Mouse (Mus musculus): Measurements from ENCODE around the gene Tnik. TPM values are rescaled to one million over a fixed set of nuclear protein-coding genes. Genes with fewer than 3 reads are reported as not detected.

Tnik gene
- polyA plus RNA-seq, 1 experiment from 2014 or later, result 9.8 TPM

- WGBS, result 52% methylated on average over 7 of the region's 7 CpGs
- Histone ChIP-seq H3K4me1 (ENCODE audit: control insufficient read depth, insufficient read depth, low read length) (no peaks in the 10 kb centered on the region), H3K4me3 (ENCODE audit: low read length) (no peak overlapping the region), H3K27ac (ENCODE audit: low read length) (no peak overlapping the region), H3K9ac (ENCODE audit: low read length) (no peak overlapping the region), H3K36me3 (ENCODE audit: control insufficient read depth, insufficient read depth) (no peaks in the 10 kb centered on the region), H3K9me3 (replicated peaks; ENCODE audit: control insufficient read depth, low read length) (peaks cover 5% of the 10 kb centered on the region; the same call in 1 of the 2 replicates), H3K27me3 (ENCODE audit: control insufficient read depth, insufficient read depth, low read length) (no peaks in the 10 kb centered on the region), H3K4me2 (ENCODE audit: low read depth, low read length) (no peak overlapping the region)
- no peak for ATAC-seq (replicated peaks; ENCODE audit: extremely low read depth, insufficient read depth, low FRiP score)
Measured at GRCm38 (mm10) chr3:28680851-28681250, 417.8 kb downstream of the Tnik start.

- no peak overlapping the region for H3K4me3 ChIP-seq (ENCODE audit: low read length)
- no peaks in the 10 kb centered on the region for H3K36me3 ChIP-seq (ENCODE audit: control insufficient read depth, insufficient read depth)
- H3K27me3 ChIP-seq (ENCODE audit: control insufficient read depth, insufficient read depth, low read length), result no peaks in the 10 kb centered on the region
- ATAC-seq (replicated peaks; ENCODE audit: extremely low read depth, insufficient read depth, low FRiP score), result no peak
- H3K27ac ChIP-seq (ENCODE audit: low read length), result no peak overlapping the region
- H3K9ac ChIP-seq (ENCODE audit: low read length), result no peak overlapping the region
- H3K4me2 ChIP-seq (ENCODE audit: low read depth, low read length), result no peak overlapping the region
- WGBS, result 42% methylated on average over 6 of the region's 6 CpGs
- no peaks in the 10 kb centered on the region for H3K4me1 ChIP-seq (ENCODE audit: control insufficient read depth, insufficient read depth, low read length)
- H3K9me3 ChIP-seq (replicated peaks; ENCODE audit: control insufficient read depth, low read length), result peaks cover 5% of the 10 kb centered on the region; the same call in 1 of the 2 replicates
Measured at GRCm38 (mm10) chr3:28681866-28682265, 418.9 kb downstream of the Tnik start.

- WGBS, result 80% methylated on average over 3 of the region's 3 CpGs
- no peaks in the 10 kb centered on the region for H3K27me3 ChIP-seq (ENCODE audit: control insufficient read depth, insufficient read depth, low read length)
- H3K4me1 ChIP-seq (ENCODE audit: control insufficient read depth, insufficient read depth, low read length), result no peaks in the 10 kb centered on the region
- no peak for ATAC-seq (replicated peaks; ENCODE audit: extremely low read depth, insufficient read depth, low FRiP score)
- H3K9ac ChIP-seq (ENCODE audit: low read length), result no peak overlapping the region
- no peak overlapping the region for H3K27ac ChIP-seq (ENCODE audit: low read length)
- no peak overlapping the region for H3K4me2 ChIP-seq (ENCODE audit: low read depth, low read length)
- no peak overlapping the region for H3K4me3 ChIP-seq (ENCODE audit: low read length)
- no peaks in the 10 kb centered on the region for H3K36me3 ChIP-seq (ENCODE audit: control insufficient read depth, insufficient read depth)
- H3K9me3 ChIP-seq (replicated peaks; ENCODE audit: control insufficient read depth, low read length), result peaks cover 5% of the 10 kb centered on the region; the same call in 1 of the 2 replicates
Measured at GRCm38 (mm10) chr3:28682411-28682810, 419.4 kb downstream of the Tnik start.

DNA sequence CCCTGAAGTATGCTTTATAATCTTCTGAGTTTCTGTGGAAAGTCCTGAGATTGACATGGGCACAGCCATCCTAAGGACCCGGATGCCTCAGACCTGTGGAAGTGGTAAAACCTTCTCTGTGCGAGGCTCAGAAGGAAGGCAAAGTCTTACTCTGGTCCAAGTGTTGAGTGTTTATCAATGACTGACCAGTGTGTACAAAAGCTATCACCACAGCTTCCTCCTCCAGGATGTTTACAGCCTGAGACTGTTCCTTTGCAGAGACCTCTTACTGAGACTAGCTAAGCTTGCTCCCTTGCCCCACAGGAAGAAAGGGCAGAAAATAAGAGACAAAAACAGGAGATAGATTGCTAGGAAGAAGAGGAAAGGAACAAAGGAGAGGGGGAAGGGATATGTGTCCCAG lies 422.5 kb downstream of the Tnik start:
- no peaks in the 10 kb centered on the region for H3K9me3 ChIP-seq (replicated peaks; ENCODE audit: control insufficient read depth, low read length)
- no peak for ATAC-seq (replicated peaks; ENCODE audit: extremely low read depth, insufficient read depth, low FRiP score)
- no peak overlapping the region for H3K4me2 ChIP-seq (ENCODE audit: low read depth, low read length)
- H3K36me3 ChIP-seq (ENCODE audit: control insufficient read depth, insufficient read depth), result no peaks in the 10 kb centered on the region
- H3K4me1 ChIP-seq (ENCODE audit: control insufficient read depth, insufficient read depth, low read length), result no peaks in the 10 kb centered on the region
- no peak overlapping the region for H3K27ac ChIP-seq (ENCODE audit: low read length)
- WGBS, result 69% methylated on average over 2 of the region's 2 CpGs
- no peaks in the 10 kb centered on the region for H3K27me3 ChIP-seq (ENCODE audit: control insufficient read depth, insufficient read depth, low read length)
- no peak overlapping the region for H3K9ac ChIP-seq (ENCODE audit: low read length)
- H3K4me3 ChIP-seq (ENCODE audit: low read length), result no peak overlapping the region

GRCm38 (mm10) chr3:28694811-28695210 lies 431.8 kb downstream of the Tnik start:
- no peak overlapping the region for H3K4me2 ChIP-seq (ENCODE audit: low read depth, low read length)
- no peaks in the 10 kb centered on the region for H3K27me3 ChIP-seq (ENCODE audit: control insufficient read depth, insufficient read depth, low read length)
- H3K4me1 ChIP-seq (ENCODE audit: control insufficient read depth, insufficient read depth, low read length), result no peaks in the 10 kb centered on the region
- ATAC-seq (replicated peaks; ENCODE audit: extremely low read depth, insufficient read depth, low FRiP score), result no peak
- no peaks in the 10 kb centered on the region for H3K9me3 ChIP-seq (replicated peaks; ENCODE audit: control insufficient read depth, low read length)
- no peak overlapping the region for H3K9ac ChIP-seq (ENCODE audit: low read length)
- no peaks in the 10 kb centered on the region for H3K36me3 ChIP-seq (ENCODE audit: control insufficient read depth, insufficient read depth)
- H3K27ac ChIP-seq (ENCODE audit: low read length), result no peak overlapping the region
- WGBS, result 82% methylated on average over 5 of the region's 5 CpGs
- no peak overlapping the region for H3K4me3 ChIP-seq (ENCODE audit: low read length)

- Histone ChIP-seq H3K4me1 (ENCODE audit: control insufficient read depth, insufficient read depth, low read length) (no peaks in the 10 kb centered on the region), H3K36me3 (ENCODE audit: control insufficient read depth, insufficient read depth) (no peaks in the 10 kb centered on the region), H3K4me3 (ENCODE audit: low read length) (no peak overlapping the region), H3K4me2 (ENCODE audit: low read depth, low read length) (no peak overlapping the region), H3K27ac (ENCODE audit: low read length) (no peak overlapping the region), H3K27me3 (ENCODE audit: control insufficient read depth, insufficient read depth, low read length) (no peaks in the 10 kb centered on the region), H3K9me3 (replicated peaks; ENCODE audit: control insufficient read depth, low read length) (no peaks in the 10 kb centered on the region), H3K9ac (ENCODE audit: low read length) (no peak overlapping the region)
- WGBS, result 74% methylated on average over 13 of the region's 13 CpGs
- no peak for ATAC-seq (replicated peaks; ENCODE audit: extremely low read depth, insufficient read depth, low FRiP score)
Measured at GRCm38 (mm10) chr3:28695608-28696007, 432.6 kb downstream of the Tnik start.

DNA sequence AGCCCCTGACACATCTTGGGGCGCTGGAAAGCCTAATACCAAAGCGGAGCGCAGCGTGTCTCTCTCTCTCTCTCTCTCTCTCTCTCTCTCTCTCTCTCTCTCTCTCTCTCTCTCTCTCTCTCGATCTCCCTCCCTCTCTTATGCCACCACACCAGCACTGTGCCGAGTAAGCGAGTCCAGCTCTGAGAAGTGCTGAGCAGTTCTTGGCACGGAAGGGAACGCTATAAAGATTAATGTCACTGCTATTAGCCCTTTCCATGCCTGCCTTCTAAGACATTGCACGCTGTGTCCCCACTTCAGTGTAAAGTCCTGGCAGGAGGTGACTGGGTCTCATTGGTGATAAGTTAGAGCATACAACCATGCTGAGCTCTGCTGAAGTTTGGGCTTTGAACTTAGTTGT lies 433.1 kb downstream of the Tnik start:
- Histone ChIP-seq H3K4me3 (ENCODE audit: low read length) (no peak overlapping the region), H3K4me2 (ENCODE audit: low read depth, low read length) (no peak overlapping the region), H3K36me3 (ENCODE audit: control insufficient read depth, insufficient read depth) (no peaks in the 10 kb centered on the region), H3K4me1 (ENCODE audit: control insufficient read depth, insufficient read depth, low read length) (no peaks in the 10 kb centered on the region), H3K9me3 (replicated peaks; ENCODE audit: control insufficient read depth, low read length) (no peaks in the 10 kb centered on the region), H3K9ac (ENCODE audit: low read length) (no peak overlapping the region), H3K27me3 (ENCODE audit: control insufficient read depth, insufficient read depth, low read length) (no peaks in the 10 kb centered on the region), H3K27ac (ENCODE audit: low read length) (no peak overlapping the region)
- ATAC-seq (replicated peaks; ENCODE audit: extremely low read depth, insufficient read depth, low FRiP score), result peak; percentile 45; the same call in 1 of the 2 replicates
- 55% methylated on average over 10 of the region's 10 CpGs for WGBS

- Histone ChIP-seq H3K27ac (ENCODE audit: low read length) (no peak within 1 kb of the TSS), H3K4me3 (ENCODE audit: low read length) (no peak within 1 kb of the TSS), H3K4me2 (ENCODE audit: low read depth, low read length) (no peak within 1 kb of the TSS), H3K27me3 (ENCODE audit: control insufficient read depth, insufficient read depth, low read length) (no peaks in the 10 kb centered on the region), H3K36me3 (ENCODE audit: control insufficient read depth, insufficient read depth) (no peaks in the 10 kb centered on the region), H3K9me3 (replicated peaks; ENCODE audit: control insufficient read depth, low read length) (no peaks in the 10 kb centered on the region), H3K9ac (ENCODE audit: low read length) (no peak within 1 kb of the TSS), H3K4me1 (ENCODE audit: control insufficient read depth, insufficient read depth, low read length) (no peaks in the 10 kb centered on the region)
- 75% methylated on average over 2 of the region's 2 CpGs for WGBS
- no peak for ATAC-seq (replicated peaks; ENCODE audit: extremely low read depth, insufficient read depth, low FRiP score)
Measured at GRCm38 (mm10) chr3:28697797-28698196, 434.8 kb downstream of the Tnik start, which contains the start of gene Slc2a2. TSS of gene Slc2a2 (plus strand) at chr3:28697903.

- H3K9me3 ChIP-seq (replicated peaks; ENCODE audit: control insufficient read depth, low read length), result no peaks in the 10 kb centered on the region
- H3K4me3 ChIP-seq (ENCODE audit: low read length), result no peak overlapping the region
- no peak overlapping the region for H3K27ac ChIP-seq (ENCODE audit: low read length)
- H3K27me3 ChIP-seq (ENCODE audit: control insufficient read depth, insufficient read depth, low read length), result no peaks in the 10 kb centered on the region
- ATAC-seq (replicated peaks; ENCODE audit: extremely low read depth, insufficient read depth, low FRiP score), result no peak
- no peaks in the 10 kb centered on the region for H3K4me1 ChIP-seq (ENCODE audit: control insufficient read depth, insufficient read depth, low read length)
- no peak overlapping the region for H3K4me2 ChIP-seq (ENCODE audit: low read depth, low read length)
- H3K9ac ChIP-seq (ENCODE audit: low read length), result no peak overlapping the region
- WGBS, result 67% methylated on average over 4 of the region's 4 CpGs
- H3K36me3 ChIP-seq (ENCODE audit: control insufficient read depth, insufficient read depth), result no peaks in the 10 kb centered on the region
Measured at GRCm38 (mm10) chr3:28699601-28700000, 436.6 kb downstream of the Tnik start.

Measured in heart, embryonic 16.5 days (tissue).